Mouse (Mus musculus) intestine, embryonic 16.5 days (tissue): ENCODE measurements around the gene Atrnl1. TPM values are rescaled to one million over a fixed set of nuclear protein-coding genes. Genes with fewer than 3 reads are reported as not detected.
A peak's percentile ranks its signal among the peaks of the same experiment; 100 is the strongest.

Experiments used
- ATAC-seq: fragments of 200-750 bp; cut with Nextera tagmentation; 2 replicates; pipeline ENCODE4 v1.8.0; 2017; ENCODE audit warnings: moderate TSS enrichment, moderate library complexity
- H3K27ac ChIP-seq: fragments of 300-500 bp; sonication (generic); 2 replicates; pipeline ENCODE4 v1.5.1; 2014; ENCODE audit warnings: mild to moderate bottlenecking, low read length
- H3K27me3 ChIP-seq: fragments of 300-500 bp; sonication (generic); replicated peaks from 2 replicates; pipeline ENCODE4 v1.6.1; 2014; ENCODE audit warnings: low read length, control low read depth, mixed read lengths; ENCODE audit not compliant: control insufficient read depth, insufficient read depth
- H3K36me3 ChIP-seq: fragments of 300-500 bp; sonication (generic); 2 replicates; pipeline ENCODE4 v1.6.1; 2014; ENCODE audit warnings: low read length, control low read depth; ENCODE audit not compliant: control insufficient read depth, insufficient read depth
- H3K4me1 ChIP-seq: fragments of 300-500 bp; sonication (generic); 2 replicates; pipeline ENCODE4 v1.6.1; 2014; ENCODE audit warnings: low read length, control low read depth, mixed read lengths; ENCODE audit not compliant: control insufficient read depth, insufficient read depth
- H3K4me2 ChIP-seq: fragments of 300-500 bp; sonication (generic); 2 replicates; pipeline ENCODE4 v1.6.1; 2014; ENCODE audit warnings: low read depth, low read length, control low read depth
- H3K4me3 ChIP-seq: fragments of 300-500 bp; sonication (generic); 2 replicates; pipeline ENCODE4 v1.5.1; 2014; ENCODE audit warnings: mild to moderate bottlenecking, low read length
- H3K9ac ChIP-seq: fragments of 300-500 bp; sonication (generic); 2 replicates; pipeline ENCODE4 v1.6.1; 2014; ENCODE audit warnings: low read depth, low read length
- H3K9me3 ChIP-seq: fragments of 300-500 bp; sonication (generic); 2 replicates; pipeline ENCODE4 v1.6.1; 2016; ENCODE audit warnings: low read length, control low read depth; ENCODE audit not compliant: control insufficient read depth
- WGBS: fragments of 180-500 bp; shearing (Covaris S2); extraction: QIAGEN DNeasy Blood & Tissue Kit; methylation state at CpG from one replicate; pipeline ENCODE4 v1.1.7; 2014; 5-methylcytosine and 5-hydroxymethylcytosine counted together
- polyA plus RNA-seq: library from polyadenylated mRNA; unstranded; fragments of >200 nt; fragmentation: Nextera tagmentation; extraction: Ambion mirVana; gene quantifications from 2 replicates; pipeline ENCODE4 v1.2.1, GENCODE M21; 2015

Atrnl1 gene
- polyA plus RNA-seq, 1 experiment from 2014 or later, result 2.8 TPM

DNA sequence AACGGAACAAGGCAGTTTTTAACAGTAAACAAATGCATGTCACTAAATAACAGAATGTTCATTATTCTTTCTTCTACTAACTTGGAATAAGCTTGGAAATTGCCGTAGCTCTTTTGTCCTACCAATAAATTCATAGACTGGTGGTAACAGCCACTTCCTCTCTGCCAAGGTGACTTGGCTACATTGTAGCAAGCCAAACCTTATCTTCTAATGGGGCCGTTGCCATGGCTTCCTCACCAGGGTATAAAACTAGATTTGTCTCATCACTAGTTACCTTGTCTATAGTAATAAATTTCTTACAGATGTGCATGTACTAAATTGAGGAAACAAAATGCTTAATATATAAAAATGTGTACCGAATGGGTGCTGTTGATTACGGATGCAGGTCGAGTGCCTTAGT, 298.6 kb downstream of the Atrnl1 start:
- Histone ChIP-seq H3K9me3 (no peaks in the 10 kb centered on the region), H3K4me3 (no peak overlapping the region), H3K4me2 (no peak overlapping the region), H3K36me3 (no peaks in the 10 kb centered on the region), H3K27ac (no peak overlapping the region), H3K9ac (no peak overlapping the region), H3K4me1 (no peaks in the 10 kb centered on the region; the same call in 1 of the 2 replicates), H3K27me3 (no peaks in the 10 kb centered on the region)
- WGBS, result 82% methylated on average over 6 of the region's 6 CpGs
- no peak for ATAC-seq

DNA sequence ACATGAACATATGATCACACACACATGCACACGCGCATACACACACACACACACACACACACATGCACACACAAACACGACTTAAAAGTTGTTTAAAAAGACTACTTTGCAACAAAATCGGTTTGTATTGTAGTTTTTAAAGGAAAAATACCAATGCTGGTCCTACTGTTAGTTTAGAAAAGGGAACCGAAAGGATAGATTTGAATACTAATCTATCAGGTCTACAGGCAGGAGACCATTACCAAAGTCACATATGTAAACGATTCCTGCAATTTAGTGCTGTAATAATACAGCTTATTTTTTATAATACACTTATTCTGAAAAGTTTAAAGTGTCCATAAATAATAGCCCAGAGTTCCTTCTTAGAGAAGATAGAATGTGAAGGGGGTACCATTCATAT, 299.8 kb downstream of the Atrnl1 start:
- Histone ChIP-seq H3K27ac (no peak overlapping the region), H3K4me2 (no peak overlapping the region), H3K9me3 (no peaks in the 10 kb centered on the region), H3K4me3 (no peak overlapping the region), H3K9ac (no peak overlapping the region), H3K27me3 (no peaks in the 10 kb centered on the region), H3K4me1 (no peaks in the 10 kb centered on the region; the same call in 1 of the 2 replicates), H3K36me3 (no peaks in the 10 kb centered on the region)
- 87% methylated on average over 6 of the region's 6 CpGs for WGBS
- no peak for ATAC-seq

DNA sequence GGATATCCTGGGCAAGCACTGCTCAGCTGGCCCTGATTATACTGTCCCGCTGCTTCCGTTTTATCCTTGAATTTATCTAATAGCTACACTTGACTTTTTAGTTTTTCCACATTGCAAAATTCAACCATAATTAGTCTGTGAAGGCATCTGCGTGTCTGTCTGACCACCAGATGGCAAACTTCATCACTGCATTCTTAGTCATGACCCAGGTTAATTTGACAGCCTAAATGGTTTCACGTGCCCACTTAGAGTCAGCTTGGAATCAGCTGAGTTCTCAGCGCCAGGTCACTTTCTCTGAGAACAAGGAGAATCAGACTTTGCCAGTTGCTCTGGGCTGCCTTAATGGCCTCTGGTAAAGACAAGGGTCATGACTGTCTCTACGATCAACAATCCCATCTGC, 305.5 kb downstream of the Atrnl1 start:
- Histone ChIP-seq H3K9ac (no peak overlapping the region), H3K4me3 (no peak overlapping the region), H3K36me3 (no peaks in the 10 kb centered on the region), H3K9me3 (no peaks in the 10 kb centered on the region), H3K27ac (no peak overlapping the region), H3K4me1 (no peaks in the 10 kb centered on the region), H3K4me2 (no peak overlapping the region), H3K27me3 (no peaks in the 10 kb centered on the region)
- no peak for ATAC-seq
- 66% methylated on average over 6 of the region's 6 CpGs for WGBS

DNA sequence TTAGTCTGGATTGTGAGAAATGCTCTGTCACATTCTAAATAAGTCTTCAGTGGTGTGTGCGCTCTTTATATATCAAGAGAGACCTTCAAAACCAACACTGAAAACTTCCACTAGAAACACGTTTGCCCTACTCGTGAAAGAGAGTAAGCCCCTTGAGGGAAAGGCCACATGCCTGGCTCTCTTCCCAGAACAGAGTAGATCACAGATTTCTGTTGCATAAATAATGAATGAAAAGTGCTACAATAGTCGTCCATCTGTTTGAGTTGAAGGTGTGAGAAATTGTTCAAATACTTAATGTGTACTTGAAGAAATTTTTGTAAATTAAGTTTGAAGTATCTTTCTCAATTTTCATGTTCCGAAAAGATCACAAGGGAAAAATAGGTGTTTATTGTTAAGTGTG, 312.2 kb downstream of the Atrnl1 start:
- Histone ChIP-seq H3K27me3 (no peaks in the 10 kb centered on the region), H3K9ac (no peak overlapping the region)

DNA sequence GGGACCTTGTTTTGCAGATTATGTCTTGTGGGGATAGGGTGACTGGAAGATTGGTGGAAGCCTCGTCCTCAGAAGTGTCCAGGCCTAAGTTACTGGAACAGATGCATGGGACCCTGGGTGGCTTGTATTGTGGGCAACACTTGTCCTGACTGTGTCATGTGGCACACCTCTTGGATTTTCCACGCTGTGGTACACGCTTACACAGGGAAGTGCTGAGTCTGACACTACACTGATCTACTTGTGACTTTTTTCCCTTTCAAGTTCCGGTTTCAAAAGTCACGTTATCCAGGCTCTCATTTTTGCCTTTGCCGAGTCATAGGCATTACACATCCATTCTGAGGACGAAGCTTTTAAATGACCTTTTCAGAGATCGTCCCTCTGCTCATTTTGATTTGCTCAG, 314.0 kb downstream of the Atrnl1 start:
- H3K27ac ChIP-seq, result no peak overlapping the region
- no peak overlapping the region for H3K4me3 ChIP-seq
- H3K27me3 ChIP-seq, result no peaks in the 10 kb centered on the region
- H3K4me1 ChIP-seq, result peaks cover 5% of the 10 kb centered on the region; the same call in 1 of the 2 replicates
- H3K36me3 ChIP-seq, result no peaks in the 10 kb centered on the region
- ATAC-seq, result no peak
- no peak overlapping the region for H3K9ac ChIP-seq
- H3K9me3 ChIP-seq, result no peaks in the 10 kb centered on the region
- WGBS, result 72% methylated on average over 8 of the region's 8 CpGs
- no peak overlapping the region for H3K4me2 ChIP-seq

More for the DNA sequence above, 312.2 kb downstream of the Atrnl1 start:
- ATAC-seq, result no peak
- peaks cover 5% of the 10 kb centered on the region; the same call in 1 of the 2 replicates for H3K4me1 ChIP-seq
- H3K27ac ChIP-seq, result no peak overlapping the region
- WGBS, result 70% methylated on average over 5 of the region's 5 CpGs
- H3K9me3 ChIP-seq, result no peaks in the 10 kb centered on the region
- H3K4me2 ChIP-seq, result no peak overlapping the region
- H3K4me3 ChIP-seq, result no peak overlapping the region
- no peaks in the 10 kb centered on the region for H3K36me3 ChIP-seq

DNA sequence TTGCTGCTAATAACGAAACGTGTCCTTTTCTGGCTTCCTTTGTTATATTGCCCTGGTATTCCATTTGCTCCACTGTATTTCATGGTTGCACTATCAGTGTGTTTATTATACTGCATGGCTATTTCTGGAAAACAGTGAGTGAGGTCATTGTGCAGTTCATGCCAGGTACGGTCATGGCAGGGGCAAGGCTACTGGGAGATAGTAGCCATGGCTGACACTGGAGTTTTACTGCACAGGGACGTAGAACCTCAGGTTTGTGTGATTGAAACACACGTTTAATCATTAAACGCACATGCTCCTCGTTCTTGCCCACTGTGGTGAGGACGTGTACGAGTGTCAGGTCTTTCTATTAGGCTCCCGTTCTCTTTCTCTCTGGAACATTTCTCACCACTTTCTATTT, 314.8 kb downstream of the Atrnl1 start:
- H3K27ac ChIP-seq, result no peak overlapping the region
- no peaks in the 10 kb centered on the region for H3K36me3 ChIP-seq
- no peaks in the 10 kb centered on the region for H3K27me3 ChIP-seq
- H3K9me3 ChIP-seq, result no peaks in the 10 kb centered on the region
- WGBS, result 59% methylated on average over 10 of the region's 10 CpGs
- no peak overlapping the region for H3K4me2 ChIP-seq
- H3K4me1 ChIP-seq, result peaks cover 5% of the 10 kb centered on the region; the same call in 1 of the 2 replicates
- ATAC-seq, result peak; percentile 72
- no peak overlapping the region for H3K4me3 ChIP-seq
- H3K9ac ChIP-seq, result no peak overlapping the region

DNA sequence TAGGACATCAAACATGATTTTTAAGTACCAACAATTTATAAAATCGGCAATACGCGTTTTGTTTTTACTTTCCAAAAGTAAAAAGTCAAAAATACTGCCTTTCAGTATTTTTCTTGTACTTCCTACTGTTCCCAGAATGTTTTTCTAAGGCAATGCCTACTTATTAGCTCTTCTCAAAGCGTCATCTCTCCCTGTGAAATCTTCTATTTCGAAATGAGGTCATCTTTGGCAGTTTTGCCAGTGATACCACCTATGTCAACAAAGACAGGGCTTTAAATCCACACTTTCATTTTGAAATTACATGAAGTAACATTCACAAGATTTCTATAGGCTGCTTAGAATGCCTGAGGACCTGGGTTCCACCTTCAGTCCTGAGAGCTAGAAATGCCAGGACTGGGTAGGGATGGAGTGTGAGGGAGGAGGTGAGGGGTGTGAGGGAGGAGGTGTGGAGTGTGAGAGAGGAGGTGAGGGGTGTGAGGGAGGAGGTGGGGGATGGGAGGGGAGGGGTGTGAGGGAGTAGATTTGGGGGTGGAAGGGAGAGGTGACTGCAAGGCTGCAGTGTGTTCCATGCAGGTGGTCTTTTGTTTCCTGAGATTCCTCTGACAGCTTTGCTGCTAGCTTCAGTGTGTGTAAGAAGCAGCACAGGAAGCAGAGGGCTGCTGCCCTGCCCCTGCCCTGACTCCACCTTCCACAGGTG, 315.5 kb downstream of the Atrnl1 start:
- no peak overlapping the region for H3K9ac ChIP-seq
- no peak overlapping the region for H3K4me3 ChIP-seq
- H3K9me3 ChIP-seq, result no peaks in the 10 kb centered on the region
- ATAC-seq, result peak; percentile 89
- no peaks in the 10 kb centered on the region for H3K36me3 ChIP-seq
- no peaks in the 10 kb centered on the region for H3K27me3 ChIP-seq
- H3K4me1 ChIP-seq, result peaks cover 5% of the 10 kb centered on the region; the same call in 1 of the 2 replicates
- 88% methylated on average over 5 of the region's 5 CpGs for WGBS
- H3K27ac ChIP-seq, result no peak overlapping the region
- no peak overlapping the region for H3K4me2 ChIP-seq

DNA sequence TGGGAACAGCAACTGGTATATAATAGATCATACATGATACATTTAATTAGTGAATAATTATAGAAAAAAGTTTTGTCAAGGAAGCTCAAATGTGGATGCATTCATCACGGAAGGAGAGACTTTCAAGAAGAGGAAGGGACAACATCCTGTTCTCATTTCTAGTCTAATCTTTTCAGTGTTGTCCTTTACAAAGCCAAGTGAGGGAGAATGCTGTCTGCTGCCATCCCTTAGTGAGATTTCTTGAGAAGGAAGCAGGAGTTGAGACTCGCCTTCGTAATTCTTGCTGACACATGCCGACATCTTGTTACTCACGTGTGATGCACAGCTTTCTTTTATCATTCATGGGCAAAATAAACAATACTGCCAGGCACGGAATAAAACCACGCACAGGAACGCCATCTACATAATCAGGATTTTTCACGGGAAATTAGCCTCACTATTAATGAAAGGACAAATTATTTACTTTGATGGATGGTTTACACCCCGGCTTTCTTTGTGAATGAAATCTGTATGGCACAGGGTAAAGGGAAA, 316.2 kb downstream of the Atrnl1 start:
- no peak overlapping the region for H3K9ac ChIP-seq
- H3K4me1 ChIP-seq, result peaks cover 5% of the 10 kb centered on the region; the same call in 1 of the 2 replicates
- no peak for ATAC-seq
- no peak overlapping the region for H3K4me3 ChIP-seq
- no peaks in the 10 kb centered on the region for H3K9me3 ChIP-seq
- no peak overlapping the region for H3K27ac ChIP-seq
- no peaks in the 10 kb centered on the region for H3K27me3 ChIP-seq
- WGBS, result 43% methylated on average over 10 of the region's 10 CpGs
- no peak overlapping the region for H3K4me2 ChIP-seq
- no peaks in the 10 kb centered on the region for H3K36me3 ChIP-seq

DNA sequence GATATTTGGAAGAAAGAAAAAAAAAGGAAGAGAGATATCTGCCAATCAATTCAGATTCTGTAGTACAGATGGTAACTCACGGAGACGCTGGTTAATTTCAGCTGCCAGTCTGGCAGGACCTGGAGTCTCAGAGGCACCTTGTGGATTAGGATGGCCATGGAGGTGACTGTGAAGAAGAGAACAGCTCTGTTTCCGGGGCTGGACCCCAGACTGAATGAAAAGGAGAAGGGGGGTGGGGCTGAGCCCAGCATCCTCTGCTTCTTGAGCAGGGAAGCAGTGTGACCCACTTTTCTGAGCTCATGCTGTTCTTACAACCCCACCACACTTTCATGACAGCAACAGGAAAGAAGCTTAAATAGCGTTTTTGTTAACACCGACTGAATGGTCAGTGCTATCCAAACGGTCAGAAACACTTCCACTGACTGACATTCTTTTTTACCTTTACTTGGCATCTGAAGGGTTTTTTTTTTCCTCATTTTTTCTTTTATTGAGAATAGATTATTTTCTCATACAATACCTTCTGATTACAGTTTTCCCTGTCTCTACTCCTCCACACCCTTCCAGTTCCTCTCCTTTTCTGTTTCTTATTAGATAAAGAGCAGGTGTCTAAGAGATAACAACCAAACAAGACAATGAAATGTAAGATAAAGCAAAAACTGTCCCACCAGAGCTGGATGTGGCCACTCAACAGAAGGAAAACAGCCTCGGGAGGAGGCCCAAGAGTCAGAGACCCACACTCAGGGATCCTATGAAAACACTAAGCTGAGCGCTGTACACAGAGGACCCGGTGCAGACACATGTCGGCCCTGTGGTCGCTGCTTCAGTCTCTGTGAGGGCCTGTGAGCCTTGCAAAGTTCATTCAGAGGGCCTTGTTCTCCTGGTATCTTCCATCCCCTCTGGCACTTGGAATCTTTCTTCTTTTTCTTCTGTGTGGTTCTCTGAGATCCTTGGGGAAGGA, 317.0 kb downstream of the Atrnl1 start:
- no peak overlapping the region for H3K4me2 ChIP-seq
- no peaks in the 10 kb centered on the region for H3K27me3 ChIP-seq
- no peak for ATAC-seq
- no peak overlapping the region for H3K4me3 ChIP-seq
- H3K4me1 ChIP-seq, result peaks cover 5% of the 10 kb centered on the region; the same call in 1 of the 2 replicates
- H3K36me3 ChIP-seq, result no peaks in the 10 kb centered on the region
- H3K9me3 ChIP-seq, result no peaks in the 10 kb centered on the region
- WGBS, result 66% methylated on average over 11 of the region's 11 CpGs
- no peak overlapping the region for H3K27ac ChIP-seq
- no peak overlapping the region for H3K9ac ChIP-seq
